Mouse (Mus musculus) thymus, postnatal 14 days (tissue): Measurements from ENCODE around the gene Psmb6.

ENCODE experiments used
- DNase-seq: peaks from one replicate; pipeline ENCODE4 v3.0.0; 2021

Gene Psmb6

GRCm38 (mm10) chr11:70573872-70574271, 48.7 kb downstream of the Psmb6 start:
- no peak for DNase-seq

- DNase-seq, result no peak
Measured at GRCm38 (mm10) chr11:70577201-70577600, 52.0 kb downstream of the Psmb6 start.
